Mouse (Mus musculus) MEL (cell line): ENCODE results near the gene Fbxl12. TPM values are rescaled to one million over a fixed set of nuclear protein-coding genes. Genes with fewer than 3 reads are reported as not detected.

Source experiments
- DNase-seq: peaks from one replicate; pipeline ENCODE4 v3.0.0; 2011; ENCODE audit warnings: low read depth, low spot score
- H3K27ac ChIP-seq: 2 replicates; pipeline ENCODE4 v1.5.1; 2012; ENCODE audit warnings: low read depth, mild to moderate bottlenecking, control low read depth, low read length, moderate library complexity; ENCODE audit not compliant: control insufficient read depth
- H3K27me3 ChIP-seq, 2 experiments: fragments of 150-350 bp in 1 of 2; sonication (generic) in 1 of 2; 2 replicates each; pipeline ENCODE4 v1.6.1; 2012; ENCODE audit warnings: low read length in 2 of 2, mild to moderate bottlenecking in 2 of 2, improper control_type of control experiment in 1 of 2, moderate library complexity in 1 of 2; ENCODE audit not compliant: insufficient read depth in 2 of 2, control insufficient read depth in 1 of 2
- H3K36me3 ChIP-seq, 2 experiments: 2 replicates each; pipeline ENCODE4 v1.6.1; 2012 to 2014; ENCODE audit warnings: low read length in 2 of 2, improper control_type of control experiment in 1 of 2, inconsistent platforms in 1 of 2, mild to moderate bottlenecking in 1 of 2; ENCODE audit not compliant: insufficient read depth in 2 of 2, control insufficient read depth in 1 of 2
- H3K4me1 ChIP-seq, 2 experiments: fragments of 150-350 bp in 1 of 2; sonication (generic) in 1 of 2; 2 replicates each; pipeline ENCODE4 v1.6.1; 2012; ENCODE audit warnings: low read length in 2 of 2, improper control_type of control experiment in 1 of 2, mild to moderate bottlenecking in 1 of 2; ENCODE audit not compliant: insufficient read depth in 2 of 2, control insufficient read depth in 1 of 2
- H3K4me3 ChIP-seq, 2 experiments: fragments of 150-350 bp in 1 of 2; sonication (generic) in 1 of 2; 2 replicates each; pipeline ENCODE4 v1.5.1; 2012; ENCODE audit warnings: low read depth in 2 of 2, low read length in 2 of 2, mild to moderate bottlenecking in 2 of 2, moderate library complexity in 2 of 2, control low read depth in 1 of 2, improper control_type of control experiment in 1 of 2; ENCODE audit not compliant: control insufficient read depth in 1 of 2, insufficient read depth in 1 of 2
- H3K79me2 ChIP-seq: 2 replicates; pipeline ENCODE4 v1.6.1; 2012; ENCODE audit warnings: mild to moderate bottlenecking, low read length, moderate library complexity; ENCODE audit not compliant: control insufficient read depth, poor library complexity, insufficient read depth
- H3K9ac ChIP-seq: 2 replicates; pipeline ENCODE4 v1.6.1; 2012; ENCODE audit warnings: low read depth, mild to moderate bottlenecking, control low read depth, low read length, moderate library complexity; ENCODE audit not compliant: control insufficient read depth, poor library complexity, severe bottlenecking
- H3K9me3 ChIP-seq: fragments of 150-350 bp; sonication (generic); replicated peaks from 2 replicates; pipeline ENCODE4 v1.6.1; 2012; ENCODE audit warnings: mild to moderate bottlenecking, low read length, improper control_type of control experiment, moderate library complexity; ENCODE audit not compliant: insufficient read depth
- CHD2 ChIP-seq: IDR thresholded peaks from 2 replicates; pipeline ENCODE4 v1.6.1; 2011; ENCODE audit warnings: low read length, improper control_type of control experiment
- CTCF ChIP-seq, 3 experiments: IDR thresholded peaks in 2 of 3; conservative IDR thresholded peaks in 1 of 3; 2 replicates each; pipeline ENCODE4 v1.5.1; 2011 to 2012; ENCODE audit warnings: low read length in 3 of 3, low read depth in 2 of 3, mild to moderate bottlenecking in 2 of 3, improper control_type of control experiment in 1 of 3, inconsistent platforms in 1 of 3, mixed read lengths in 1 of 3, moderate library complexity in 1 of 3; ENCODE audit not compliant: control insufficient read depth in 1 of 3, insufficient read depth in 1 of 3, poor library complexity in 1 of 3, severe bottlenecking in 1 of 3
- HCFC1 ChIP-seq: IDR thresholded peaks from 2 replicates; pipeline ENCODE4 v1.6.1; 2012; ENCODE audit warnings: low read depth, mild to moderate bottlenecking, inconsistent platforms, low read length, improper control_type of control experiment, moderate library complexity
- MAX ChIP-seq: IDR thresholded peaks from 2 replicates; pipeline ENCODE4 v1.6.1; 2011; ENCODE audit warnings: low read length, improper control_type of control experiment
- MXI1 ChIP-seq: IDR thresholded peaks from 2 replicates; pipeline ENCODE4 v1.6.1; 2011; ENCODE audit warnings: mild to moderate bottlenecking, low read depth, low read length, improper control_type of control experiment
- MYB ChIP-seq: IDR thresholded peaks from 2 replicates; pipeline ENCODE4 v1.6.1; 2011; ENCODE audit warnings: mild to moderate bottlenecking, low read depth, low read length, improper control_type of control experiment
- NELFE ChIP-seq: IDR thresholded peaks from 2 replicates; pipeline ENCODE4 v1.6.1; 2011; ENCODE audit warnings: low read depth, low read length, improper control_type of control experiment
- POLR2A ChIP-seq, 2 experiments: IDR thresholded peaks; 2 replicates each; pipeline ENCODE4 v1.6.1; 2011 to 2012; ENCODE audit warnings: low read length in 2 of 2, mild to moderate bottlenecking in 2 of 2, control low read depth in 1 of 2, improper control_type of control experiment in 1 of 2, low read depth in 1 of 2, moderate library complexity in 1 of 2; ENCODE audit not compliant: control insufficient read depth in 1 of 2, insufficient read depth in 1 of 2, poor library complexity in 1 of 2
- SMC3 ChIP-seq: IDR thresholded peaks from 2 replicates; pipeline ENCODE4 v1.6.1; 2011; ENCODE audit warnings: low read depth, low read length, improper control_type of control experiment
- TBP ChIP-seq: IDR thresholded peaks from 2 replicates; pipeline ENCODE4 v1.8.0; 2011; ENCODE audit warnings: low read depth, low read length, improper control_type of control experiment
- USF2 ChIP-seq, 2 experiments: IDR thresholded peaks; 2 replicates each; pipeline ENCODE4 v1.6.1; 2011 to 2012; ENCODE audit warnings: improper control_type of control experiment in 2 of 2, low read length in 2 of 2, borderline replicate concordance in 1 of 2, inconsistent platforms in 1 of 2, low read depth in 1 of 2, mild to moderate bottlenecking in 1 of 2; ENCODE audit not compliant: insufficient read depth in 1 of 2
- ZC3H11A ChIP-seq: IDR thresholded peaks from 2 replicates; pipeline ENCODE4 v1.6.1; 2012; ENCODE audit warnings: low read depth, mild to moderate bottlenecking, inconsistent platforms, low read length, improper control_type of control experiment
- ZMIZ1 ChIP-seq: IDR thresholded peaks from 2 replicates; pipeline ENCODE4 v1.6.1; 2012; ENCODE audit warnings: low read depth, mild to moderate bottlenecking, inconsistent platforms, low read length, improper control_type of control experiment, moderate library complexity
- ZNF384 ChIP-seq: IDR thresholded peaks from 2 replicates; pipeline ENCODE4 v1.6.1; 2012; ENCODE audit warnings: low read depth, mild to moderate bottlenecking, inconsistent platforms, low read length, improper control_type of control experiment
- polyA plus RNA-seq, 2 experiments: library from polyadenylated mRNA; stranded (reverse) in 1 of 2; unstranded in 1 of 2; fragments of >175 nt in 1 of 2; fragments of >200 nt in 1 of 2; gene quantifications; 2 replicates each; pipeline versions ENCODE4 v1.2.1 to v1.2.4; 2012; ENCODE audit warnings: low replicate concordance in 2 of 2, low read depth in 1 of 2; ENCODE audit not compliant: insufficient read length in 2 of 2, insufficient read depth in 1 of 2, missing spikeins in 1 of 2
- total RNA-seq: library from RNA; depleted of rRNA; stranded (reverse); fragments of 300-350 nt; gene quantifications from 2 replicates; pipeline ENCODE4 v1.2.3, GENCODE M21; 2012

The Fbxl12 gene
- total and polyA plus RNA-seq, 3 experiments = 16.4 to 44.0 TPM; not detected in 1

- Histone ChIP-seq H3K27ac (no peak overlapping the region), H3K36me3 (no peaks in the 10 kb centered on the region), H3K9ac (no peak overlapping the region), H3K27me3 (peaks cover 0 to 1% of the 10 kb centered on the region in 2 experiments; a peak in 2 of 4 replicates), H3K4me1 (no peaks in the 10 kb centered on the region), H3K4me3 (no peak overlapping the region), H3K9me3 (no peaks in the 10 kb centered on the region), H3K79me2 (no peaks in the 10 kb centered on the region)
- DNase-seq = no peak
- TF ChIP-seq MYB = no peak
- TF ChIP-seq ZNF384 = no peak
- no peak for TF ChIP-seq CHD2
- TF ChIP-seq USF2 (IDR thresholded peaks at IDR 0.05; ENCODE audit: borderline replicate concordance in 1 of 2, insufficient read depth in 1 of 2, low read depth in 1 of 2, low read length in 2 of 2) = no peak
- no peak for TF ChIP-seq MXI1
- no peak for TF ChIP-seq NELFE
- TF ChIP-seq ZMIZ1 = no peak
- no peak for TF ChIP-seq SMC3
- no peak for TF ChIP-seq POLR2A (IDR thresholded peaks at IDR 0.05; ENCODE audit: control insufficient read depth in 1 of 2, insufficient read depth in 1 of 2, low read depth in 1 of 2, low read length in 2 of 2, poor library complexity in 1 of 2)
Measured at GRCm38 (mm10) chr9:20685081-20685861, 40.7 kb upstream of the Fbxl12 start.

DNA sequence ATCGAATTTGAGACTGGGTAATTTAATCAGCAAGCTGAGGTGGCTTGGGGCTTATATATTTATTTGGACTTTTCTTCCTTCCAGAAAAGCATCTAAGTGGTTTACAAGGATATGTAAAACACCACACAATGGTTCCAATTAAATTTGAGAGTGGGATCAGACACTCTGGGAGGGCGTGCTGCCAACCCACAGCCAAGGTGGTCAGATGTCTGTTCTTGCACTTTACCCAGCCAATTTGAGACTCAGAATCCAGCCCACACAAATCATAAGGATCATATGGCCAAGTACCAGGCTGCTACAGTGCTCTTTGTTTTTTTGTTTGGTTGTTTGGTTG is 37.8 kb upstream of the Fbxl12 start:
- Histone ChIP-seq H3K27me3 (peaks cover 0 to 1% of the 10 kb centered on the region in 2 experiments; a peak in 1 of 4 replicates), H3K4me3 (no peak overlapping the region), H3K27ac (no peak overlapping the region), H3K9ac (no peak overlapping the region), H3K4me1 (no peaks in the 10 kb centered on the region), H3K9me3 (no peaks in the 10 kb centered on the region), H3K36me3 (no peaks in the 10 kb centered on the region), H3K79me2 (no peaks in the 10 kb centered on the region)
- TF ChIP-seq MAX = no peak
- TF ChIP-seq ZC3H11A = no peak
- no peak for TF ChIP-seq TBP
- no peak for DNase-seq

DNA sequence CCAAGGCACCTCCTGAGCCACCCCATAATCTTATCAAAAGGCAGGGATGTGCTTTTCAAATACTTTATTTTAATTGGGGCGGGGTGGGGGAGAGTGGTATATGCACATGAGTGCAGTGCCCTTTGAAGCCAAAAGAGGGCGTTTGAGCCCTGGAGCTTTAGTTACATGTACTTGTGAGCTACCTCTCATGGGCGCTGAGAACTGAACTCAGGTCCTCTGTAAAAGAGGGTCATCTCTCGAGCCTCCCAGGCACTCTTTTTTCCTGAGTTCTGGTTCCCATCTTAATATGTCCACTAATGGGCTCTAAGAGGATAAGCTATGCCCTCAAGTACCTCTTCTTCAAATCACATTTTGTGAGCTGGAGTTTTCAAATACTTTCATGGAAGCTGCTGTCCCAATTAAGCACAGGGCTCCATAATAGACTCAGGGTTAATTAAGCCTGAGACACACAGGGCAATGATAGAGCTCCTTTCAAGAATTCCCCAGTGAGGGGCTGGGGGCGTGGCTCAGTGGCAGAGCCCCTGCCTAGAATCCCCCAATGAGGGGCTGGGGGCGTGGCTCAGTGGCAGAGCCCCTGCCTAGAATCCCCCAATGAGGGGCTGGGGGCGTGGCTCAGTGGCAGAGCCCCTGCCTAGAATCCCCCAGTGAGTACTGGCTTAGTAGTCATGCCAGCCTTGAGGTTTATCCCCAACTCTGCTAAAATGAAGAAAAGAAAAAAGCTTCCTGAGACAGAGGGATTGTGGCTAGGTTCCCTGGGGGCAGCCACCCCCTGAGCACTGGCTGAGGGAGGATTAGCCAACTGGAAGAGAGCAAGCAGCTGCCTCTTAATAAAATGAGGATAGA is 37.2 kb upstream of the Fbxl12 start:
- no peak for TF ChIP-seq HCFC1
- peak; percentile 27 to 43 (median 34); a peak in 5 of 6 replicates for TF ChIP-seq CTCF (IDR thresholded peaks at IDR 0.05 in 2 of 3, conservative IDR thresholded peaks at IDR 0.05 in 1 of 3; ENCODE audit: control insufficient read depth in 1 of 3, insufficient read depth in 1 of 3, low read depth in 2 of 3, low read length in 3 of 3, poor library complexity in 1 of 3, severe bottlenecking in 1 of 3)
- TF ChIP-seq, all 39 proteins: peak for 1
- H3K27ac ChIP-seq = no peak overlapping the region
- H3K9me3 ChIP-seq = no peaks in the 10 kb centered on the region
- H3K4me3 ChIP-seq = no peak overlapping the region
- DNase-seq = no peak
- H3K9ac ChIP-seq = no peak overlapping the region
- no peaks in the 10 kb centered on the region for H3K4me1 ChIP-seq
- peaks cover 0 to 3% of the 10 kb centered on the region in 2 experiments; a peak in 1 of 4 replicates for H3K27me3 ChIP-seq
- no peaks in the 10 kb centered on the region for H3K79me2 ChIP-seq
- H3K36me3 ChIP-seq = no peaks in the 10 kb centered on the region
